Mouse (Mus musculus): ENCODE data around the gene Ski. TPM values are rescaled to one million over a fixed set of nuclear protein-coding genes. Genes with fewer than 3 reads are reported as not detected.

The Ski gene
- polyA plus RNA-seq, 1 experiment from 2014 or later = 14.3 TPM

GRCm38 (mm10) chr4:155138451-155138850 is 83.9 kb downstream of the Ski start:
- Histone ChIP-seq H3K4me3 (replicated peaks; ENCODE audit: low read depth, low read length) (no peak overlapping the region), H3K27ac (replicated peaks; ENCODE audit: low read depth, low read length) (no peak overlapping the region), H3K36me3 (ENCODE audit: control insufficient read depth, insufficient read depth, low read length) (no peaks in the 10 kb centered on the region), H3K27me3 (ENCODE audit: control insufficient read depth, insufficient read depth, low read length) (no peaks in the 10 kb centered on the region), H3K9me3 (ENCODE audit: control insufficient read depth, low read length) (no peaks in the 10 kb centered on the region), H3K4me2 (ENCODE audit: low read length) (no peak overlapping the region), H3K4me1 (ENCODE audit: control insufficient read depth, insufficient read depth, low read length) (peaks cover 8% of the 10 kb centered on the region), H3K9ac (replicated peaks; ENCODE audit: low read length) (no peak overlapping the region)
- DNase-seq (no peak), ATAC-seq (ENCODE audit: low FRiP score, low TSS enrichment) (no peak)
- 82% methylated on average over 8 of the region's 8 CpGs for WGBS

GRCm38 (mm10) chr4:155137891-155138290 is 84.5 kb downstream of the Ski start:
- peaks cover 9% of the 10 kb centered on the region; the same call in 1 of the 2 replicates for H3K4me1 ChIP-seq (ENCODE audit: control insufficient read depth, insufficient read depth, low read length)
- 87% methylated on average over 7 of the region's 7 CpGs for whole genome bisulfite sequencing
- ATAC-seq (ENCODE audit: low FRiP score, low TSS enrichment) = no peak
- H3K9ac ChIP-seq (replicated peaks; ENCODE audit: low read length) = no peak overlapping the region
- no peaks in the 10 kb centered on the region for H3K9me3 ChIP-seq (ENCODE audit: control insufficient read depth, low read length)
- no peaks in the 10 kb centered on the region for H3K27me3 ChIP-seq (ENCODE audit: control insufficient read depth, insufficient read depth, low read length)
- H3K36me3 ChIP-seq (ENCODE audit: control insufficient read depth, insufficient read depth, low read length) = no peaks in the 10 kb centered on the region
- H3K4me2 ChIP-seq (ENCODE audit: low read length) = no peak overlapping the region
- H3K4me3 ChIP-seq (replicated peaks; ENCODE audit: low read depth, low read length) = no peak overlapping the region
- no peak for DNase-seq
- H3K27ac ChIP-seq (replicated peaks; ENCODE audit: low read depth, low read length) = no peak overlapping the region

GRCm38 (mm10) chr4:155135909-155136585 is 86.3 kb downstream of the Ski start:
- no peak for ATAC-seq (ENCODE audit: low FRiP score, low TSS enrichment)
- no peak overlapping the region for H3K4me3 ChIP-seq (replicated peaks; ENCODE audit: low read depth, low read length)
- no peaks in the 10 kb centered on the region for H3K9me3 ChIP-seq (ENCODE audit: control insufficient read depth, low read length)
- H3K4me2 ChIP-seq (ENCODE audit: low read length) = no peak overlapping the region
- H3K27ac ChIP-seq (replicated peaks; ENCODE audit: low read depth, low read length) = no peak overlapping the region
- no peaks in the 10 kb centered on the region for H3K27me3 ChIP-seq (ENCODE audit: control insufficient read depth, insufficient read depth, low read length)
- peaks cover 9% of the 10 kb centered on the region; the same call in 1 of the 2 replicates for H3K4me1 ChIP-seq (ENCODE audit: control insufficient read depth, insufficient read depth, low read length)
- no peak overlapping the region for H3K9ac ChIP-seq (replicated peaks; ENCODE audit: low read length)
- 57% methylated on average over 5 of the region's 5 CpGs for WGBS
- H3K36me3 ChIP-seq (ENCODE audit: control insufficient read depth, insufficient read depth, low read length) = no peaks in the 10 kb centered on the region
- DNase-seq = no peak

- Histone ChIP-seq H3K9me3 (ENCODE audit: control insufficient read depth, low read length) (no peaks in the 10 kb centered on the region), H3K4me1 (ENCODE audit: control insufficient read depth, insufficient read depth, low read length) (peaks cover 9% of the 10 kb centered on the region; the same call in 1 of the 2 replicates), H3K27me3 (ENCODE audit: control insufficient read depth, insufficient read depth, low read length) (no peaks in the 10 kb centered on the region), H3K4me2 (ENCODE audit: low read length) (no peak overlapping the region), H3K9ac (replicated peaks; ENCODE audit: low read length) (no peak overlapping the region), H3K4me3 (replicated peaks; ENCODE audit: low read depth, low read length) (no peak overlapping the region), H3K27ac (replicated peaks; ENCODE audit: low read depth, low read length) (no peak overlapping the region), H3K36me3 (ENCODE audit: control insufficient read depth, insufficient read depth, low read length) (no peaks in the 10 kb centered on the region)
- DNase-seq = no peak
- ATAC-seq (ENCODE audit: low FRiP score, low TSS enrichment) = no peak
- 91% methylated on average over 7 of the region's 7 CpGs for WGBS
Measured at GRCm38 (mm10) chr4:155134686-155135172, 87.7 kb downstream of the Ski start.

GRCm38 (mm10) chr4:155133658-155134417 is 88.6 kb downstream of the Ski start:
- H3K27ac ChIP-seq (replicated peaks; ENCODE audit: low read depth, low read length) = no peak overlapping the region
- no peak for ATAC-seq (ENCODE audit: low FRiP score, low TSS enrichment)
- no peaks in the 10 kb centered on the region for H3K27me3 ChIP-seq (ENCODE audit: control insufficient read depth, insufficient read depth, low read length)
- no peaks in the 10 kb centered on the region for H3K36me3 ChIP-seq (ENCODE audit: control insufficient read depth, insufficient read depth, low read length)
- WGBS = 39% methylated on average over 20 of the region's 20 CpGs
- no peak for DNase-seq
- no peaks in the 10 kb centered on the region for H3K9me3 ChIP-seq (ENCODE audit: control insufficient read depth, low read length)
- no peak overlapping the region; the same call in 1 of the 2 replicates for H3K9ac ChIP-seq (replicated peaks; ENCODE audit: low read length)
- no peak overlapping the region for H3K4me3 ChIP-seq (replicated peaks; ENCODE audit: low read depth, low read length)
- no peak overlapping the region for H3K4me2 ChIP-seq (ENCODE audit: low read length)
- peaks cover 9% of the 10 kb centered on the region; the same call in 1 of the 2 replicates for H3K4me1 ChIP-seq (ENCODE audit: control insufficient read depth, insufficient read depth, low read length)

- ATAC-seq (ENCODE audit: low FRiP score, low TSS enrichment) = no peak
- Histone ChIP-seq H3K27me3 (ENCODE audit: control insufficient read depth, insufficient read depth, low read length) (no peaks in the 10 kb centered on the region), H3K9me3 (ENCODE audit: control insufficient read depth, low read length) (no peaks in the 10 kb centered on the region), H3K9ac (replicated peaks; ENCODE audit: low read length) (no peak overlapping the region), H3K27ac (replicated peaks; ENCODE audit: low read depth, low read length) (no peak overlapping the region), H3K4me2 (ENCODE audit: low read length) (no peak overlapping the region), H3K4me3 (replicated peaks; ENCODE audit: low read depth, low read length) (no peak overlapping the region), H3K4me1 (ENCODE audit: control insufficient read depth, insufficient read depth, low read length) (peaks cover 9% of the 10 kb centered on the region; the same call in 1 of the 2 replicates), H3K36me3 (ENCODE audit: control insufficient read depth, insufficient read depth, low read length) (no peaks in the 10 kb centered on the region)
- WGBS = 31% methylated on average over 3 of the region's 3 CpGs
- DNase-seq = no peak
Measured at GRCm38 (mm10) chr4:155133188-155133587, 89.2 kb downstream of the Ski start.

GRCm38 (mm10) chr4:155130616-155131015 is 91.8 kb downstream of the Ski start:
- Histone ChIP-seq H3K36me3 (ENCODE audit: control insufficient read depth, insufficient read depth, low read length) (no peaks in the 10 kb centered on the region), H3K9ac (replicated peaks; ENCODE audit: low read length) (no peak overlapping the region), H3K27me3 (ENCODE audit: control insufficient read depth, insufficient read depth, low read length) (no peaks in the 10 kb centered on the region), H3K4me1 (ENCODE audit: control insufficient read depth, insufficient read depth, low read length) (peaks cover 15% of the 10 kb centered on the region; the same call in 1 of the 2 replicates), H3K4me2 (ENCODE audit: low read length) (no peak overlapping the region), H3K27ac (replicated peaks; ENCODE audit: low read depth, low read length) (no peak overlapping the region), H3K9me3 (ENCODE audit: control insufficient read depth, low read length) (no peaks in the 10 kb centered on the region), H3K4me3 (replicated peaks; ENCODE audit: low read depth, low read length) (no peak overlapping the region)
- WGBS = 80% methylated on average over 7 of the region's 7 CpGs
- ATAC-seq (ENCODE audit: low FRiP score, low TSS enrichment) (no peak), DNase-seq (no peak)

GRCm38 (mm10) chr4:155129996-155130395 is 92.4 kb downstream of the Ski start:
- Histone ChIP-seq H3K4me2 (ENCODE audit: low read length) (no peak overlapping the region), H3K36me3 (ENCODE audit: control insufficient read depth, insufficient read depth, low read length) (no peaks in the 10 kb centered on the region), H3K27me3 (ENCODE audit: control insufficient read depth, insufficient read depth, low read length) (no peaks in the 10 kb centered on the region), H3K4me1 (ENCODE audit: control insufficient read depth, insufficient read depth, low read length) (peaks cover 15% of the 10 kb centered on the region; the same call in 1 of the 2 replicates), H3K4me3 (replicated peaks; ENCODE audit: low read depth, low read length) (no peak overlapping the region), H3K27ac (replicated peaks; ENCODE audit: low read depth, low read length) (0 out of 2 replicates have a peak overlapping the region, but pooled peaks have one; percentile 26), H3K9ac (replicated peaks; ENCODE audit: low read length) (no peak overlapping the region), H3K9me3 (ENCODE audit: control insufficient read depth, low read length) (no peaks in the 10 kb centered on the region)
- peak; percentile 27; the same call in 1 of the 2 replicates for ATAC-seq (ENCODE audit: low FRiP score, low TSS enrichment)
- WGBS = 72% methylated on average over 14 of the region's 14 CpGs
- DNase-seq = peak; percentile 79
